Mouse (Mus musculus): ENCODE data around the gene Gm5157. TPM values are rescaled to one million over a fixed set of nuclear protein-coding genes. Genes with fewer than 3 reads are reported as not detected.
"Not testable (repeated sequence)": the region's sequence is repeated elsewhere in the genome, so short reads cannot be mapped to it uniquely, and the experiment has no call there.

Gm5157 gene
- polyA plus RNA-seq (2015; fragmentation: Nextera tagmentation; extraction: Ambion mirVana): not detected in 2 replicates

- H3K27me3 ChIP-seq (replicated peaks; ENCODE audit: control insufficient read depth, insufficient read depth, low read length); H3K4me1 ChIP-seq (replicated peaks; ENCODE audit: control insufficient read depth, insufficient read depth, low read length); H3K36me3 ChIP-seq (ENCODE audit: control insufficient read depth, insufficient read depth); H3K27ac ChIP-seq (ENCODE audit: low read length); H3K4me3 ChIP-seq (replicated peaks; ENCODE audit: low read length); H3K9me3 ChIP-seq (ENCODE audit: control insufficient read depth, low read length); H3K9ac ChIP-seq (replicated peaks; ENCODE audit: low read depth, low read length); H3K4me2 ChIP-seq (ENCODE audit: low read length); ATAC-seq: not testable (repeated sequence)
- WGBS: 44% methylated on average over 1 of the region's 2 CpGs
Measured at GRCm38 (mm10) chr7:21190323-21190722, at the start of gene Gm5157. Gm5157 (minus strand) TSS chr7:21190423.

GRCm38 (mm10) chr7:21161885-21162284, 28.3 kb downstream of the Gm5157 start, which contains the start of gene Vmn1r123:
Vmn1r123 (plus strand) TSS chr7:21162185.
- not testable (repeated sequence) for H3K9ac ChIP-seq (replicated peaks; ENCODE audit: low read depth, low read length); H3K27me3 ChIP-seq (replicated peaks; ENCODE audit: control insufficient read depth, insufficient read depth, low read length); ATAC-seq; H3K4me1 ChIP-seq (replicated peaks; ENCODE audit: control insufficient read depth, insufficient read depth, low read length); H3K4me2 ChIP-seq (ENCODE audit: low read length); H3K4me3 ChIP-seq (replicated peaks; ENCODE audit: low read length); H3K9me3 ChIP-seq (ENCODE audit: control insufficient read depth, low read length); H3K36me3 ChIP-seq (ENCODE audit: control insufficient read depth, insufficient read depth); H3K27ac ChIP-seq (ENCODE audit: low read length)
- WGBS: 0% methylated on average over 1 of the region's 3 CpGs

Other genes with a start within 250 kb of the Gm5157 start
- gene Vmn1r119, start 178.0 kb downstream of the Gm5157 start, polyA plus RNA-seq (2015; fragmentation: Nextera tagmentation; extraction: Ambion mirVana): not detected in 2 replicates
- not detected in 2 replicates for gene Vmn1r120, start 136.6 kb downstream of the Gm5157 start, polyA plus RNA-seq (2015; fragmentation: Nextera tagmentation; extraction: Ambion mirVana)
- gene Vmn1r121, start 91.9 kb downstream of the Gm5157 start, polyA plus RNA-seq (2015; fragmentation: Nextera tagmentation; extraction: Ambion mirVana): not detected in 2 replicates
- not detected in 2 replicates for gene Vmn1r122, start 56.3 kb downstream of the Gm5157 start, polyA plus RNA-seq (2015; fragmentation: Nextera tagmentation; extraction: Ambion mirVana)
- gene Vmn1r123, start 28.2 kb downstream of the Gm5157 start, polyA plus RNA-seq (2015; fragmentation: Nextera tagmentation; extraction: Ambion mirVana): not detected in 2 replicates
- gene Vmn1r124, start 70.2 kb upstream of the Gm5157 start, polyA plus RNA-seq (2015; fragmentation: Nextera tagmentation; extraction: Ambion mirVana): not detected in 2 replicates
- gene Vmn1r125, start 81.8 kb upstream of the Gm5157 start, polyA plus RNA-seq (2015; fragmentation: Nextera tagmentation; extraction: Ambion mirVana): not detected in 2 replicates
- not detected in 2 replicates for gene Vmn1r126, start 111.0 kb upstream of the Gm5157 start, polyA plus RNA-seq (2015; fragmentation: Nextera tagmentation; extraction: Ambion mirVana)
- gene Vmn1r127, start 129.4 kb upstream of the Gm5157 start, polyA plus RNA-seq (2015; fragmentation: Nextera tagmentation; extraction: Ambion mirVana): not detected in 2 replicates
- not detected in 2 replicates for gene Vmn1r128, start 158.9 kb upstream of the Gm5157 start, polyA plus RNA-seq (2015; fragmentation: Nextera tagmentation; extraction: Ambion mirVana)
- gene Vmn1r129, start 170.9 kb upstream of the Gm5157 start, polyA plus RNA-seq (2015; fragmentation: Nextera tagmentation; extraction: Ambion mirVana): not detected in 2 replicates
- not detected in 2 replicates for gene Gm6882, start 242.3 kb upstream of the Gm5157 start, polyA plus RNA-seq (2015; fragmentation: Nextera tagmentation; extraction: Ambion mirVana)